Mouse (Mus musculus) erythroblast, embryonic 14.5 days (primary cell): Measurements from ENCODE around the gene Htra1.

ENCODE experiments used
- GATA1 ChIP-seq: IDR thresholded peaks from 2 replicates; pipeline ENCODE4 v1.6.1; 2012; ENCODE audit warnings: low read length, inconsistent platforms, mixed read lengths
- TAL1 ChIP-seq: IDR thresholded peaks from 3 replicates; pipeline ENCODE4 v1.6.1; 2012; ENCODE audit warnings: low read length, inconsistent platforms, mixed read lengths

- TF ChIP-seq GATA1 = no peak
- TF ChIP-seq TAL1 = no peak
Measured at GRCm38 (mm10) chr7:130982371-130982770, 46.5 kb downstream of the Htra1 start.
